Mouse (Mus musculus): ENCODE measurements around the gene Cfap54.

DNA sequence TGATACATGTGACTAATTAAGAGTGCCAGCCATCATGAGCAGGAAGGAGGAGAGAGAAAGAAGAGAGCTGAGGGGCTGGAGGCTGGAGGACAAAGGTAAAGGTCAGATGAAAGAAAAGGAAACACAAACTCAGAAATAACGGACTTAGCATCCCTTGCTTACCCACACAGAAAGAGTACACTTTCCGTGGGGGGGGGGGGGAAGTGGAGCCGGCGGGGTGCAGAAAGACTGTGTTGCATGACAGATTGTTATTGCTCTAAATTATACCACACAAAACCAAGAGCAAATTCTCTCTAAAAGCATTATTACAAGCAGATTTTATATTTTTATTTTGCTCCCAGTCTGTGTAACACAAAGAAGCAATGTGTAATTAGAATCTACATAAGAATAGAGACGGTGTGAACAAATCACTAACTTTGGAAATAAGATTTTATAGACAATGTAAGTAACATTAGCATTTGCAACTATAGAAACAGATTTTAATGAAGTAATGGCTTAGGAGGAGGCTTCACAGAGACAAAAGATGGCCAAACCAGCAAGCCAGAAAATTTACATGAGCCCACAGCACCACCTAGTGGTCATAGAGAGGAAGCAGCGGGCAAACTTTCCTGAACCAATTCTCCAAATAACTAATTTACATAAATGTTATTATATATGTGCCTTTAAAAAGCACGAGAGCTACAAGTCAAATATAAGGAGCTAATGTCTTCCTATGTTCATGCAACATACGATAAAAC lies 67.2 kb downstream of the Cfap54 start:
- TF ChIP-seq CTCF (IDR thresholded peaks at IDR 0.05; ENCODE audit: borderline replicate concordance, insufficient read depth, low read length) (0 out of 2 replicates have a peak, but pooled peaks have one; percentile 13), POLR2A (IDR thresholded peaks at IDR 0.05; ENCODE audit: low read depth, low read length) (no peak)
